Mouse (Mus musculus): ENCODE measurements around the gene Lsp1. TPM values are rescaled to one million over a fixed set of nuclear protein-coding genes. Genes with fewer than 3 reads are reported as not detected.

Lsp1 gene
- polyA plus RNA-seq, 1 experiment from 2014 or later = 161 TPM

DNA sequence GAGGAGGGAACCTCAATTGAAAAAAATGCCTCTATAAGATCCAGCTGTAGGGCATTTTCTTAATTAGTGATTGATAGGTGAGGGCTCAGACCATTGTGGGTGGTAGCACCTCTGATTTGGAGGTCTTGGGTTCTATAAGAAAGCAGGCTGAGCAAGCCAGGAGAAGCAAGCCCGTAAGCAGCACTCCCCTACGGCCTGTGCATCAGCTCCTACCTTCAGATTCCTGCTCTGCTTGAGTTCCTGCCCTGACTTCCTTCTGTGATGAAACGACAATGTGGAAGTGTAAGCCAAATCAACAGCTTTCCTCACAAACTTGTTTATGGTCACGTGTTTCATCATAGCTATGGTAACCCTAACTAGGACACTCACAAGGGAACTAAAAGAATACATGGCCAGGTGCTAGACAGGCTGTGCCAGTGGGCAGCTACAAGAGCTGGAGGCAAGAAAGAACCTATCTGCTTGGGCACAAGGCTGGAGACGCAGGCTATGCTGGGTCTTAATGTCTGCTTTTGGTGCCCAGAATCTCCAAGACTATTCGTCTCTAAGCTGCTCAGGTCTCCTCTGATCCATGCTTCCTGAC lies 11.5 kb upstream of the Lsp1 start:
- no peaks in the 10 kb centered on the region for H3K9me3 ChIP-seq (replicated peaks; ENCODE audit: low read length)
- H3K27me3 ChIP-seq (ENCODE audit: insufficient read depth, low read length) = no peaks in the 10 kb centered on the region
- H3K9ac ChIP-seq (ENCODE audit: low read depth, low read length) = no peak overlapping the region
- H3K4me2 ChIP-seq (ENCODE audit: low read length) = no peak overlapping the region
- H3K4me1 ChIP-seq (replicated peaks; ENCODE audit: insufficient read depth, low read length) = peaks cover 3% of the 10 kb centered on the region; the same call in 1 of the 2 replicates
- H3K4me3 ChIP-seq (replicated peaks; ENCODE audit: low read depth, low read length) = no peak overlapping the region
- ATAC-seq (replicated peaks; ENCODE audit: low FRiP score, low read depth) (no peak), DNase-seq (ENCODE audit: low spot score) (no peak)
- 70% methylated on average over 6 of the region's 6 CpGs for WGBS
- no peak for TF ChIP-seq CTCF (IDR thresholded peaks at IDR 0.05; ENCODE audit: low read depth)
- H3K36me3 ChIP-seq (ENCODE audit: insufficient read depth, low read length) = no peaks in the 10 kb centered on the region
- no peak overlapping the region for H3K27ac ChIP-seq

DNA sequence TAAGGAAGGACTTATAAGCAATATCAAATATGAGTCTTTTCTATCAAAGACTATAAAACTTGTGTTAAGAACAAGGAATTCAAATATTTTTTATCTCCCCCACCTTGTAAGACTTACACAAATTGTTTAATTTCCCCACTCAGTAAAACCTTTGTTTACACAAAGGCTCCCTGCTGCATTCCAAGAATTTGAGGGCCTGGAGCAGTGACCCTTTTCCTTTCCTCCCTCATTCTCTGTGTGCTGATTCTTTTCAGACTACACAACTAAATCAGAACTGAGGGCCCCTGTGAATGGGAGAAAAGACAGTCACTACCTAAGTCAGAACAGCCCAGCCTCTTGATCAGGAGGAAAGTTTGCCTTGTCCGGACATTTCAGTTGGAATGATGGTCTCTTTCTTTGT lies 5.9 kb upstream of the Lsp1 start:
- DNase-seq (ENCODE audit: low spot score) = peak; percentile 82
- H3K4me1 ChIP-seq (replicated peaks; ENCODE audit: insufficient read depth, low read length) = peaks cover 15% of the 10 kb centered on the region; the same call in 1 of the 2 replicates
- ATAC-seq (replicated peaks; ENCODE audit: low FRiP score, low read depth) = no peak
- H3K4me2 ChIP-seq (ENCODE audit: low read length) = no peak overlapping the region
- H3K4me3 ChIP-seq (replicated peaks; ENCODE audit: low read depth, low read length) = no peak overlapping the region
- H3K36me3 ChIP-seq (ENCODE audit: insufficient read depth, low read length) = no peaks in the 10 kb centered on the region
- H3K9ac ChIP-seq (ENCODE audit: low read depth, low read length) = no peak overlapping the region
- TF ChIP-seq CTCF (IDR thresholded peaks at IDR 0.05; ENCODE audit: low read depth) = no peak
- 29% methylated on average over 1 of the region's 1 CpGs for WGBS
- H3K9me3 ChIP-seq (replicated peaks; ENCODE audit: low read length) = no peaks in the 10 kb centered on the region
- H3K27ac ChIP-seq = peak overlapping the region; percentile 87
- H3K27me3 ChIP-seq (ENCODE audit: insufficient read depth, low read length) = no peaks in the 10 kb centered on the region

GRCm38 (mm10) chr7:142455251-142455650 lies 5.4 kb upstream of the Lsp1 start:
- H3K9ac ChIP-seq (ENCODE audit: low read depth, low read length) = no peak overlapping the region
- no peaks in the 10 kb centered on the region for H3K9me3 ChIP-seq (replicated peaks; ENCODE audit: low read length)
- no peak overlapping the region for H3K4me3 ChIP-seq (replicated peaks; ENCODE audit: low read depth, low read length)
- TF ChIP-seq CTCF (IDR thresholded peaks at IDR 0.05; ENCODE audit: low read depth) = no peak
- H3K27ac ChIP-seq = peak overlapping the region; percentile 87
- no peak for DNase-seq (ENCODE audit: low spot score)
- no peak for ATAC-seq (replicated peaks; ENCODE audit: low FRiP score, low read depth)
- H3K4me2 ChIP-seq (ENCODE audit: low read length) = no peak overlapping the region
- peaks cover 15% of the 10 kb centered on the region; the same call in 1 of the 2 replicates for H3K4me1 ChIP-seq (replicated peaks; ENCODE audit: insufficient read depth, low read length)
- H3K36me3 ChIP-seq (ENCODE audit: insufficient read depth, low read length) = no peaks in the 10 kb centered on the region
- H3K27me3 ChIP-seq (ENCODE audit: insufficient read depth, low read length) = no peaks in the 10 kb centered on the region
- WGBS = 24% methylated on average over 2 of the region's 2 CpGs

GRCm38 (mm10) chr7:142456806-142457205 lies 3.8 kb upstream of the Lsp1 start:
- H3K4me2 ChIP-seq (ENCODE audit: low read length) = no peak overlapping the region
- ATAC-seq (replicated peaks; ENCODE audit: low FRiP score, low read depth) (0 out of 2 replicates have a peak, but pooled peaks have one; percentile 7), DNase-seq (ENCODE audit: low spot score) (no peak)
- WGBS = 76% methylated on average over 3 of the region's 3 CpGs
- no peak for TF ChIP-seq CTCF (IDR thresholded peaks at IDR 0.05; ENCODE audit: low read depth)
- peak overlapping the region; percentile 87 for H3K27ac ChIP-seq
- no peaks in the 10 kb centered on the region for H3K36me3 ChIP-seq (ENCODE audit: insufficient read depth, low read length)
- H3K9me3 ChIP-seq (replicated peaks; ENCODE audit: low read length) = no peaks in the 10 kb centered on the region
- no peak overlapping the region for H3K9ac ChIP-seq (ENCODE audit: low read depth, low read length)
- H3K4me1 ChIP-seq (replicated peaks; ENCODE audit: insufficient read depth, low read length) = peaks cover 15% of the 10 kb centered on the region; the same call in 1 of the 2 replicates
- no peak overlapping the region for H3K4me3 ChIP-seq (replicated peaks; ENCODE audit: low read depth, low read length)
- no peaks in the 10 kb centered on the region for H3K27me3 ChIP-seq (ENCODE audit: insufficient read depth, low read length)

GRCm38 (mm10) chr7:142457227-142457811 lies 3.3 kb upstream of the Lsp1 start:
- Histone ChIP-seq H3K27ac (peak overlapping the region; percentile 87), H3K4me1 (replicated peaks; ENCODE audit: insufficient read depth, low read length) (peaks cover 15% of the 10 kb centered on the region; the same call in 1 of the 2 replicates), H3K9me3 (replicated peaks; ENCODE audit: low read length) (no peaks in the 10 kb centered on the region), H3K4me2 (ENCODE audit: low read length) (no peak overlapping the region), H3K9ac (ENCODE audit: low read depth, low read length) (no peak overlapping the region), H3K36me3 (ENCODE audit: insufficient read depth, low read length) (no peaks in the 10 kb centered on the region), H3K4me3 (replicated peaks; ENCODE audit: low read depth, low read length) (no peak overlapping the region), H3K27me3 (ENCODE audit: insufficient read depth, low read length) (no peaks in the 10 kb centered on the region)
- peak; percentile 40; the same call in 1 of the 2 replicates for ATAC-seq (replicated peaks; ENCODE audit: low FRiP score, low read depth)
- 21% methylated on average over 3 of the region's 3 CpGs for whole genome bisulfite sequencing
- TF ChIP-seq CTCF (IDR thresholded peaks at IDR 0.05; ENCODE audit: low read depth) = peak; percentile 37; the same call in 1 of the 2 replicates
- peak; percentile 87 for DNase-seq (ENCODE audit: low spot score)

DNA sequence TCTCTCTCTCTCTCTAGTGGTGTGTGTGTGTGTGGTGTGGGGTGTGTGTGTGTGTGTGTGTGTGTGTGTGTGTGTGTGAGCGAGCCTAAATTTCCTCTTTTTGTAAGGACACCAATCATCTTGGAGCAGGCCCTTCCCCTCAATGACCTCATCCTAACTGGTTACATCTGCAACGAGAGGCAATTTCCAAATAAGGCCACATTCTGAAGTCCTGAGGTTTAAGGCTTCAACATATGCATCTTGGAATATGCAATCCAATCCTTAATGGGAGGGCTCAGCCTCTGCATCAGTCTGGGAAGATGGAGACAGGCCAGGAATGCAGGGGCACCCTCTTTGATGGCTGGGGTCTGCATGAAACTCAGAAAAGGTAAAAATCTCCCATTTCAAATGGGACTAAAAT lies 2.6 kb upstream of the Lsp1 start:
- H3K4me3 ChIP-seq (replicated peaks; ENCODE audit: low read depth, low read length) = no peak overlapping the region

More for the DNA sequence above, 2.6 kb upstream of the Lsp1 start:
- DNase-seq (ENCODE audit: low spot score) = peak; percentile 92
- TF ChIP-seq CTCF (IDR thresholded peaks at IDR 0.05; ENCODE audit: low read depth) = no peak
- no peaks in the 10 kb centered on the region for H3K27me3 ChIP-seq (ENCODE audit: insufficient read depth, low read length)
- no peak overlapping the region for H3K9ac ChIP-seq (ENCODE audit: low read depth, low read length)
- no peaks in the 10 kb centered on the region for H3K9me3 ChIP-seq (replicated peaks; ENCODE audit: low read length)
- WGBS = 54% methylated on average over 2 of the region's 2 CpGs
- peak; percentile 29; the same call in 1 of the 2 replicates for ATAC-seq (replicated peaks; ENCODE audit: low FRiP score, low read depth)
- H3K4me2 ChIP-seq (ENCODE audit: low read length) = no peak overlapping the region
- no peaks in the 10 kb centered on the region for H3K36me3 ChIP-seq (ENCODE audit: insufficient read depth, low read length)
- H3K4me1 ChIP-seq (replicated peaks; ENCODE audit: insufficient read depth, low read length) = peaks cover 15% of the 10 kb centered on the region; the same call in 1 of the 2 replicates
- H3K27ac ChIP-seq = peak overlapping the region; percentile 87
